Mouse (Mus musculus): Measurements from ENCODE around the gene Prr12.
"Not testable (repeated sequence)": the region's sequence is repeated elsewhere in the genome, so short reads cannot be mapped to it uniquely, and the experiment has no call there.

Gene Prr12

DNA sequence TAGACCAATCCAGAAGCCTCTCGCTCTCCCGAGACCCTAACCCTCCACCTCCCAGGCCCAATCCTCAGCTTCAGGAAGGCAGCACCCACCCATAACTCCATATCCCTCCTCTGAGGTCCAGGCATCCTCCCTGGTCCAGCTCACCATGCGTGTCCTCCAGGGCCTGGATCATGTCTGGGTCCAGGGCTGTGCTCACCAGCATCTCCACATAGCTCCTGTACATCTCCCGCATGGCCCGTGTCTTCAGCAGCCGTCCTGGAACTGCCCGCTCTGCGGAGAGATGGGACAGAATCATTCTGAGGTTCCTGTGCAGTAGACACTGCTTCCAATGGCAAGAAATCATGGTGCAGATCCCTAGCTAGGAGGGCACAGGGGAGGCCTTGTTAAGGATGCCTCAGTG lies 21.8 kb downstream of the Prr12 start:
- in situ Hi-C loops (cut with MboI; ENCODE audit: low pct_unique_long_range_greater_than_20kb in 1 of 2, low sequenced_read_pairs in 2 of 2, unreplicated experiment in 1 of 2): no loop called here

- in situ Hi-C loops (cut with MboI; ENCODE audit: low pct_unique_long_range_greater_than_20kb in 1 of 2, low sequenced_read_pairs in 2 of 2, unreplicated experiment in 1 of 2): no loop called here
These were observed 22.7 kb downstream of the Prr12 start for GRCm38 (mm10) chr7:45029995-45030394.

GRCm38 (mm10) chr7:45028351-45028750 lies 24.3 kb downstream of the Prr12 start:
- in situ Hi-C loops (cut with MboI; ENCODE audit: low pct_unique_long_range_greater_than_20kb in 1 of 2, low sequenced_read_pairs in 2 of 2, unreplicated experiment in 1 of 2): no loop called here

GRCm38 (mm10) chr7:45027761-45028160 lies 24.9 kb downstream of the Prr12 start:
- in situ Hi-C loops (cut with MboI; ENCODE audit: low pct_unique_long_range_greater_than_20kb in 1 of 2, low sequenced_read_pairs in 2 of 2, unreplicated experiment in 1 of 2): no loop called here

GRCm38 (mm10) chr7:45026256-45026655 lies 26.4 kb downstream of the Prr12 start:
- in situ Hi-C loops (cut with MboI; ENCODE audit: low pct_unique_long_range_greater_than_20kb in 1 of 2, low sequenced_read_pairs in 2 of 2, unreplicated experiment in 1 of 2): no loop called here

DNA sequence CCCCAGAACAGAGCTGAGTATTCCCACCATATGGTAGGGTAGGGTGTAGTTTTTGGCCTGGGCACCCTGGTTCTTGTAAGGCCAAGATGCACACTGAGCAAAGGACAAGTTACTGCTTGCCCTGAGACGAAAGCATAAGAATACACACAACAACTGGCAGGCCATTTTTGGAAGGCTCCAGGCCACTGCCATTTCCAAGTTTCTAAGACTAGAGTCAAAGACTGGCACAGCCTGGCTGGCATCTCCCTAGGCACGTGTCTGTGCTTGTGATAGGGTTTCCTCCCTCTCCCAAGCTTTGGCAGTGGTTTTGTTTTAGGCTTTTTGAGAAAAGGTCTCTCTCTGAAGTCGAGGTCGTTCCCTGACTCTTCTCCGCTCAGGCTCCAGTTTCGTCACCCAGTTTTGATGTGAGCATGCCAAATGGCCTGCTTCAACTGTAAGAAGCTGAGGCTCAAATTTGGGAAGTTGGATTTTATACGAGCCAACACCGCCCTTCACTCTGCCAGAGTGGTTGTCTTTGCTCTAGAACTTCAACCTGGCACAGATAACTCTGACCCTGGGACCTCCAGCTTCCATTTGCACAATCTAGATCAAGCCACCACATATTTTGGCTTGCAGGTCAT lies 27.0 kb downstream of the Prr12 start:
- in situ Hi-C loops (cut with MboI; ENCODE audit: low pct_unique_long_range_greater_than_20kb in 1 of 2, low sequenced_read_pairs in 2 of 2, unreplicated experiment in 1 of 2): no loop called here

GRCm38 (mm10) chr7:45024281-45025248 lies 28.1 kb downstream of the Prr12 start:
- in situ Hi-C loops (cut with MboI; ENCODE audit: low pct_unique_long_range_greater_than_20kb in 1 of 2, low sequenced_read_pairs in 2 of 2, unreplicated experiment in 1 of 2): no loop called here

DNA sequence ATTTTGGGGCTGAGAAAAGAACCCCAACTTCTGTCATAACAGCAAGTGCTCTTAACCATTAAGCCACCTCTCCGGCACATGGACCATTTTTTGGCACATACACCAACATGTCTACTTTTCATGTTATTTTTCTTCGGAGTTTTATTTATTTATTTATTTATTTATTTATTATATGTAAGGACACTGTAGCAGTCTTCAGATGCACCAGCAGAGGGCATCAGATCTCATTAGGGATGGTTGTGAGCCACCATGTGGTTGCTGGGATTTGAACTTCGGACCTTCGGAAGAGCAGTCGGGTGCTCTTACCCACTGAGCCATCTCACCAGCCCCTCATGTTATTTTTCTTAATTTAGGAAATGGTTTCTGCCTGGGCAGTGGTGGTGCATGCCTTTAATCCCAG lies 29.0 kb downstream of the Prr12 start:
- in situ Hi-C loops (cut with MboI; ENCODE audit: low pct_unique_long_range_greater_than_20kb in 1 of 2, low sequenced_read_pairs in 2 of 2, unreplicated experiment in 1 of 2): not testable (repeated sequence)

- in situ Hi-C loops (cut with MboI; ENCODE audit: low pct_unique_long_range_greater_than_20kb in 1 of 2, low sequenced_read_pairs in 2 of 2, unreplicated experiment in 1 of 2): no loop called here
These were observed 32.5 kb downstream of the Prr12 start for GRCm38 (mm10) chr7:45020225-45020624.

DNA sequence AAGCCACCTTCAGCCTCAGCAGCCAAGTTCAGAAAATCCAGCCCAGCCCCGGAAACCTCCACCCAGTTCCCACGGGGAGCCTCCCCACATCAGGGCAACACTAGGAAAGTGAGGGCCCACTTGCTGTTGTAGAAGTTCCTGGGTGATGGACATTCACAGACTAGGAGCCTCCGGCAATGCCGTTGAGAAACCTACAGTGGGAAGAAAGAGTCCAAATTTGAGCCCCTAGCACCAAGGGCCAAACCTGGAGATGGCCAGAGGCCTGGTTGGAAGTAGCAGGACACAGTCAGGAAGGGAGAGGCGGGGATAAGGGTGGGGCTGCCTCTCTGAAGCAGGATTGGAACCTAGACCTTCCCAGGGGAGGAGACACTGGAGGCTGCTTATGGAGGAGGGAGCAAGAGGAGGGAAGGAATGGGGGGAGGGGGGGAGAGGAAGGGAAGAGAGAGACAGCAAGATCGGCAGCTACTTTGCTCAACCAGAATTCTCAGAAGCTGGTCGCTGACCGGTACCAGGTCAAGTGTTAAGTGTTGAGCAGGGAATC lies 33.6 kb downstream of the Prr12 start:
- in situ Hi-C loops (cut with MboI; ENCODE audit: low pct_unique_long_range_greater_than_20kb in 1 of 2, low sequenced_read_pairs in 2 of 2, unreplicated experiment in 1 of 2): no loop called here

DNA sequence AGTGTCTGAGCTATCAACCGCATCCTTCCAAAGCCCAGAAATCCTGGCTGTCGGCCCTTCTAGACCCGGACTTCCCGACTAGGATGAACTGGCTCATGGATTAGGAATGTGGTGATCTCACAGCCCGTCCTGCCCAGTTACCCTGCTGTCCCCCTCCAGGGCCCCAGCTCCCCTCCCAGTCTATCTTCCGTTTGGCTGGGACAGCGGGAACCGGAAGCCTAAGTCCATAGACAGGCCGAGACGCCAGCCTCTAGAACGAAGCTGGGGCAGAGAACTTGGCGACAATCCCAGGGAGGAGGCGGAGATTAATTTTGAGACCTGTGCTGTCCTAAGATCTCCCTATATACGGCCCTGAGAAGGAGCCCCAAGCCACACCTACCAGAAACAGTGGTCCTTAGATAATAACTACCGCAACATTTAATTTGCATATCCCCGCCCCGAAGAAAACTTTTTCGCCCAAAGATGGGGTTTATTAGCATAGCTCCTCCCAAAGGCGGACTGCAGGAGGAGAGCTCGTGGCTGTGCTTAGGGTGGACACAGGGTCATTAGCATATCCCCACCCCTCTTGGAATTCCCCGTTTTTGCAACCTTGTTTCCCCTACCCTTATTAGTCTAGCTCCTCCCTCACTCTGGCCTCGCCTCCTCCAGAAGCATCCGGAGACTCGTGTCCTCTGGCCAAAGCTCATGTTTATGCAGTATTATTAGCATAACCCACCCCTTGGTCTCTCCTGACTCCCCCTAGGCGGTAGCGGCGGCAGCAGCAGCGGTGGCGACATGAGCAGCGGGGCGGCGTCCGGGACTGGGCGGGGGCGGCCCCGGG lies 35.2 kb downstream of the Prr12 start, which contains the start of gene Rras:
TSS of gene Rras (plus strand) at position 720 of the 820 bp plus-strand sequence.
- in situ Hi-C loops (cut with MboI; ENCODE audit: low pct_unique_long_range_greater_than_20kb in 1 of 2, low sequenced_read_pairs in 2 of 2, unreplicated experiment in 1 of 2): no loop called here

DNA sequence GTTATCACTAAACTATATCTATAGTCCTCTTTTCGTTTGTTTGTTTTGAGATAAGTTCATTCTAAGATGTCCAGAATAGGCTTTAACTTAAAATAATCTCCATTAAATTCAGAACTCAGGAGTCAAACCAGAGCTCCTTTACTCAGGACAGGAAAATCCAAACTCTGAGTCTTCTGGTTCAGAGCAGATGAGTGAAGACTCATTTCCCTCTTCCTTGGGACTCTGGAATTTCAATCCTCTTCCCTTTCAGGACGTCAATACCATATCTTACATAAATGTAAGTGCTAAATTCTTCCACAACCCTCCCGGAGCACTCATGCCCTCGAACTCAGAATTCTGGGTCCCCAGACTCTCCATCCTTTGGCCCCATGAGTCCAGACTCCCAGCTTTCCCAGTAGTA lies 35.9 kb downstream of the Prr12 start:
- in situ Hi-C loops (cut with MboI; ENCODE audit: low pct_unique_long_range_greater_than_20kb in 1 of 2, low sequenced_read_pairs in 2 of 2, unreplicated experiment in 1 of 2): no loop called here

DNA sequence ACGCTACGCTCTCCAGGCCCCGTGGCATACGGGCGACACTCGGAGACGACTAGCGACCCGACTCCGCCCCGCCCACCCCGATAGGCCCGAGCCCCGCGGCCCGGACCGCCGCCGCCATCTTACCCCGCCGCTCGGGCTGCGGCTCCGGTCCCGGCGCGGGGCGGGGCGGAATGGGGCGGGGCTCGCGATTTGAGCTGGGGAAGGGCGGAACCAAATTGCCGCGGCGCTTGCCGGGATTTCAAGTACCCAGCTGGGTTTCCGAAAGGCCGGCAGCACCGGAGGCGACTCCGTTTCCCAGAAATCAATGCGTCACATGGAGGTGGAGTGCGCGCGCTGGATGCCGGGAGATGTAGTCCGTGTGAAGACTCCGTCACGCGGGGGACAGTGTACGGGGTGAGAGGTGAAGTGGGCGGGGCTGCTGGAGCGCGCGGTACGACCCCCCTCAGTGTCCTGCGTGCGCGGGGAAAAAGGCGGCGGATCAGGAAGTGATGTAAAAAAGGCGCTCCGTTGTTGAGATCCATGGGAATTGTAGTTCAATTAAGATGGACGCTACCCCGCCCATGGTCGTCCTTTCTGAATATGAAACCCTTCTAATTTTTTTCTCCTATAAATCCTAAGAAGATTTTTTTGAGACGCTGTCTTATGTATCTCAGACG lies 36.6 kb downstream of the Prr12 start, which contains the start of gene Scaf1:
TSS of gene Scaf1 (minus strand) at position 407 of the 656 bp plus-strand sequence.
- in situ Hi-C loops (cut with MboI; ENCODE audit: low pct_unique_long_range_greater_than_20kb in 1 of 2, low sequenced_read_pairs in 2 of 2, unreplicated experiment in 1 of 2): no loop called here

- in situ Hi-C loops (cut with MboI; ENCODE audit: low pct_unique_long_range_greater_than_20kb in 1 of 2, low sequenced_read_pairs in 2 of 2, unreplicated experiment in 1 of 2): no loop called here
These were observed 37.2 kb downstream of the Prr12 start for GRCm38 (mm10) chr7:45015344-45015956.

- in situ Hi-C loops (cut with MboI; ENCODE audit: low pct_unique_long_range_greater_than_20kb in 1 of 2, low sequenced_read_pairs in 2 of 2, unreplicated experiment in 1 of 2): no loop called here
These were observed 38.6 kb downstream of the Prr12 start for GRCm38 (mm10) chr7:45014096-45014451.

GRCm38 (mm10) chr7:45013366-45014095 lies 39.1 kb downstream of the Prr12 start:
- in situ Hi-C loops (cut with MboI; ENCODE audit: low pct_unique_long_range_greater_than_20kb in 1 of 2, low sequenced_read_pairs in 2 of 2, unreplicated experiment in 1 of 2): no loop called here

DNA sequence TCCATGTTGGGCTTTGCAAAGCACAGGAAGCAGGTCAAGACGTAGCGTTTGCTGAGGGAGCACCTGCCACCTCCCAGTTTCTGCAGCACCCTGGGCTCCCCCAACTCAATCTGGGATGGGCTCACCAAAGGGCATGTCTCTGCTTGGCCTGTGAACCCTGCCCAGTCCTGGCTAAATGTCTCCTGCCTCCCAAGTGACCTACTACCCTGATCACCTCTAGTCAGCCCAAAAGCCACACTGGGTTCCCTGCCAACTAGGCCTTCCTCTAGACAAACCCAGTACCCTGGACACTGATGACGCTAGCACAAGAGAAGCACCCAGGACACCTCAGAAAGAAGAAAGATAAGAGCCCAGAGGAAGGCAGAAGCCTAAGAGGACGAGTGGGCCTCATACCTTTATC lies 39.9 kb downstream of the Prr12 start:
- in situ Hi-C loops (cut with MboI; ENCODE audit: low pct_unique_long_range_greater_than_20kb in 1 of 2, low sequenced_read_pairs in 2 of 2, unreplicated experiment in 1 of 2): no loop called here
